Mouse (Mus musculus): ENCODE data around the gene Zfp961. TPM values are rescaled to one million over a fixed set of nuclear protein-coding genes. Genes with fewer than 3 reads are reported as not detected.

Gene Zfp961
- polyA plus RNA-seq, 2 experiments: 8.4 to 9.2 TPM

DNA sequence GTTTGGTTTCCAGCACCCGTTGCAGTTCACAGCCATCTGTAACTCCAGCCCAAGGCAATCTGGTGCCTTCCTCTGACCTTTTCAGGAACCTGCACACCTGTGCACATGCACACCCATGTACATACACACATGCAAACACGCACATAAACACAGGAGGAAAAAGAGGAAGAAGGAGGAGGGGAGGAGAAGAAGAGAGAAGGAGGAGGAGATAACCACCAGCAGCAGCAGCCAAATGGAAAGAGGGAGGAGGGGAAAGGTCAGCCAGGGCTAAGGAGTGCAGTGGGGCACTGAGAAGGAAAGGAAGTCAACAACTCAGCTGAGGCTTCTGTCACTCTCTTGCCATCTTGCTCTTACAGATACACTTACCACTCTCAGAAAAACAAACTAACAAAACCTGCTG, 30.2 kb downstream of the Zfp961 start:
- 14% methylated on average over 2 of the region's 2 CpGs for WGBS (ENCODE audit: insufficient replicate concordance)
- Histone ChIP-seq H3K9me3 (ENCODE audit: control insufficient read depth, low read length) (no peaks in the 10 kb centered on the region), H3K4me3 (ENCODE audit: insufficient read depth in 1 of 2, low read depth in 2 of 2, low read length in 2 of 2) (no peak overlapping the region), H3K27me3 (ENCODE audit: control insufficient read depth, insufficient read depth, low read length) (no peaks in the 10 kb centered on the region), H3K27ac (no peak overlapping the region), H3K36me3 (replicated peaks; ENCODE audit: control insufficient read depth, insufficient read depth, low read depth) (no peaks in the 10 kb centered on the region), H3K4me1 (replicated peaks; ENCODE audit: control insufficient read depth in 2 of 2, insufficient read depth in 2 of 2, low read length in 1 of 2) (peaks cover 0 to 2% of the 10 kb centered on the region in 2 experiments; a peak in 1 of 4 replicates), H3K9ac (replicated peaks) (no peak overlapping the region), H3K4me2 (ENCODE audit: low read depth) (no peak overlapping the region)
- no peak for DNase-seq (ENCODE audit: low read depth in 3 of 3, low spot score in 3 of 3)
- no peak for ATAC-seq (ENCODE audit: insufficient read depth)
- TF ChIP-seq CTCF (IDR thresholded peaks at IDR 0.05; ENCODE audit: low read depth): no peak
- no peak for TF ChIP-seq EP300 (IDR thresholded peaks at IDR 0.05; ENCODE audit: low read depth)

DNA sequence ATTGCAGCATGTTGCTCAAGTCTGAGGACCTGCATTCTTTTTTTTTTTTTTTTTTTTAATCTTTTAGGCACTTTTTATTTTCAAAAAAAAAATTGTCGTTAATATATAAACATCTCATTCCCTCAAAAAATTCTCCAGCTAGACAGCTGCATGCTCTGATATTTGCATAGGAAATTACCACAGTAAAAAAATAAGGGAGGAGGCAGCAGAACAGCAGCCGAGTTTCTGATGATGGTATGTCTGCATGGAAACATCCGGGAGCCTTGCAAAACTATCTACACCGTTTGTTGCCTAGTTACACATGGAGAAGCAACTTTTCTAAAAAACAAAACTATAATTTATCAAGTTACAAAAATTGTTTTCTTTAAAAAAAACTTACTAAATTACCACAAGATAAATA, 30.6 kb downstream of the Zfp961 start:
- TF ChIP-seq CTCF (IDR thresholded peaks at IDR 0.05; ENCODE audit: low read depth) (no peak), EP300 (IDR thresholded peaks at IDR 0.05; ENCODE audit: low read depth) (no peak)
- no peak for ATAC-seq (ENCODE audit: insufficient read depth)
- Histone ChIP-seq H3K4me3 (ENCODE audit: insufficient read depth in 1 of 2, low read depth in 2 of 2, low read length in 2 of 2) (no peak overlapping the region), H3K4me1 (replicated peaks; ENCODE audit: control insufficient read depth in 2 of 2, insufficient read depth in 2 of 2, low read length in 1 of 2) (peaks cover 0 to 2% of the 10 kb centered on the region in 2 experiments; a peak in 1 of 4 replicates), H3K27me3 (ENCODE audit: control insufficient read depth, insufficient read depth, low read length) (no peaks in the 10 kb centered on the region), H3K4me2 (ENCODE audit: low read depth) (no peak overlapping the region), H3K36me3 (replicated peaks; ENCODE audit: control insufficient read depth, insufficient read depth, low read depth) (no peaks in the 10 kb centered on the region), H3K9me3 (ENCODE audit: control insufficient read depth, low read length) (no peaks in the 10 kb centered on the region), H3K27ac (no peak overlapping the region), H3K9ac (replicated peaks) (no peak overlapping the region)
- DNase-seq (ENCODE audit: low read depth in 3 of 3, low spot score in 3 of 3): no peak
- WGBS (ENCODE audit: insufficient replicate concordance): 67% methylated on average over 4 of the region's 4 CpGs

DNA sequence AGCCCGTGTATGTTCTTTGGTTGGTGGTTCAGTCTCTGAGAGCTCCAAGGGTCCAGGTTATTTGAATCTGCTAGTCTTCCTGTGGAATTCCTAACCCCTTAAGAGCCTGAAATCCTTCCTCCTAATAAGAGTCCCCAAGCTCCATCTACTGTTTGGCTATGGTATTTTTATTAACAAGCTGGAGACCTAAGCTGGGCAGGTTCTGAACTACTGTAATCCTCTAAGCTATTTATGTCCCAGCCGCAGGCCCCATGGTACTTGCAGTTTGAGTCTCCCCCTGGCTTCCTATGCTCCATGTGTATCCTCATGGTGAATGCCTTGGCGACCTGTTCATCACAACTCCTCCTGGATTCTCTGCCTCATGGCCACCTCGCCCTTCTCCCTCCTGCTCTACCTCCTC, 33.8 kb downstream of the Zfp961 start:
- ATAC-seq (ENCODE audit: insufficient read depth) (no peak), DNase-seq (ENCODE audit: low read depth in 3 of 3, low spot score in 3 of 3) (no peak)
- WGBS (ENCODE audit: insufficient replicate concordance): 42% methylated on average over 4 of the region's 4 CpGs
- H3K4me2 ChIP-seq (ENCODE audit: low read depth): no peak overlapping the region
- H3K9ac ChIP-seq (replicated peaks): no peak overlapping the region
- H3K4me1 ChIP-seq (replicated peaks; ENCODE audit: control insufficient read depth in 2 of 2, insufficient read depth in 2 of 2, low read length in 1 of 2): peaks cover 0 to 2% of the 10 kb centered on the region in 2 experiments; a peak in 1 of 4 replicates
- TF ChIP-seq EP300 (IDR thresholded peaks at IDR 0.05; ENCODE audit: low read depth) (no peak), CTCF (IDR thresholded peaks at IDR 0.05; ENCODE audit: low read depth) (no peak; the same call in 1 of the 2 replicates)
- H3K27ac ChIP-seq: no peak overlapping the region
- no peak overlapping the region for H3K4me3 ChIP-seq (ENCODE audit: insufficient read depth in 1 of 2, low read depth in 2 of 2, low read length in 2 of 2)
- no peaks in the 10 kb centered on the region for H3K9me3 ChIP-seq (ENCODE audit: control insufficient read depth, low read length)
- H3K36me3 ChIP-seq (replicated peaks; ENCODE audit: control insufficient read depth, insufficient read depth, low read depth): no peaks in the 10 kb centered on the region
- H3K27me3 ChIP-seq (ENCODE audit: control insufficient read depth, insufficient read depth, low read length): no peaks in the 10 kb centered on the region

DNA sequence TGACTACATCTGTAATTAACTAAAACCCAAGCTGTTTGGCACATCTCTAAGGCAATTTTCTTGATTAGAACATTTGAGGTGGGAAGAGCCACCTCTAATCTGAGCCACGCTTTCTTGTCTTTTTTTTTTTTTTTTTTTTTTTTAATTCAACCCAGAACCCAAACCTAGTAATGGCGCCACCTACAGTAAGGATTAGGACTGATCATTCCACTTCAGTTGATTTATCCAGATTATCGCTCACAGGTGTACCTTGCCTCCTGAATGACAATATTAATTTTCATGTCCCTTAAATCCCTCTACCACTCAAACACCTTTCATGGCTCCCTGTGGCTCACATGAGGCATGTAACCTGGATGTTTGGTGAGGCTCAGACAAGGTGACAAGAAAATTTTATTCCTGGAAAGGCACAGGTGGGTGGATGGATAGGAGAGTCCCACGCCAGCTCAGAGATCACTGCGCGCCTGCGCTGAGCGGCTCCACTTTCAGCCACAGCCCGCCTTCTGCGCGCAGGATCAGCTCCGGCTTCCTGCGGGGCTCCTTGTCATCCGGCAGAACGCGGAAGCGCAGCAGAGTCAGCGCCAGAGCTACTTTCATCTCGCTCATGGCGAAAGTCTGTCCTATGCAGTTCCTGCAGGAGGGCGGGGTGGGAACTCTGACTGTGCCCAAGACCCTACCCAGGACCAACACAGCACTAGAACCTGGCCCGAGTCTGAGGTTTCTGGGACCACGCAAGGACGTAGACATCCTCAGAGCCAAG, 37.5 kb downstream of the Zfp961 start:
- Histone ChIP-seq H3K27ac (no peak overlapping the region), H3K4me1 (replicated peaks; ENCODE audit: control insufficient read depth in 2 of 2, insufficient read depth in 2 of 2, low read length in 1 of 2) (no peaks in the 10 kb centered on the region), H3K4me3 (ENCODE audit: insufficient read depth in 1 of 2, low read depth in 2 of 2, low read length in 2 of 2) (peak overlapping the region; percentile 28 to 53), H3K9ac (replicated peaks) (no peak overlapping the region), H3K36me3 (replicated peaks; ENCODE audit: control insufficient read depth, insufficient read depth, low read depth) (no peaks in the 10 kb centered on the region), H3K9me3 (ENCODE audit: control insufficient read depth, low read length) (no peaks in the 10 kb centered on the region), H3K4me2 (ENCODE audit: low read depth) (peak overlapping the region; percentile 44), H3K27me3 (ENCODE audit: control insufficient read depth, insufficient read depth, low read length) (no peaks in the 10 kb centered on the region)
- DNase-seq (ENCODE audit: low read depth in 3 of 3, low spot score in 3 of 3) (no peak), ATAC-seq (ENCODE audit: insufficient read depth) (no peak)
- TF ChIP-seq CTCF (IDR thresholded peaks at IDR 0.05; ENCODE audit: low read depth) (no peak), EP300 (IDR thresholded peaks at IDR 0.05; ENCODE audit: low read depth) (no peak)
- 14% methylated on average over 24 of the region's 24 CpGs for WGBS (ENCODE audit: insufficient replicate concordance)

DNA sequence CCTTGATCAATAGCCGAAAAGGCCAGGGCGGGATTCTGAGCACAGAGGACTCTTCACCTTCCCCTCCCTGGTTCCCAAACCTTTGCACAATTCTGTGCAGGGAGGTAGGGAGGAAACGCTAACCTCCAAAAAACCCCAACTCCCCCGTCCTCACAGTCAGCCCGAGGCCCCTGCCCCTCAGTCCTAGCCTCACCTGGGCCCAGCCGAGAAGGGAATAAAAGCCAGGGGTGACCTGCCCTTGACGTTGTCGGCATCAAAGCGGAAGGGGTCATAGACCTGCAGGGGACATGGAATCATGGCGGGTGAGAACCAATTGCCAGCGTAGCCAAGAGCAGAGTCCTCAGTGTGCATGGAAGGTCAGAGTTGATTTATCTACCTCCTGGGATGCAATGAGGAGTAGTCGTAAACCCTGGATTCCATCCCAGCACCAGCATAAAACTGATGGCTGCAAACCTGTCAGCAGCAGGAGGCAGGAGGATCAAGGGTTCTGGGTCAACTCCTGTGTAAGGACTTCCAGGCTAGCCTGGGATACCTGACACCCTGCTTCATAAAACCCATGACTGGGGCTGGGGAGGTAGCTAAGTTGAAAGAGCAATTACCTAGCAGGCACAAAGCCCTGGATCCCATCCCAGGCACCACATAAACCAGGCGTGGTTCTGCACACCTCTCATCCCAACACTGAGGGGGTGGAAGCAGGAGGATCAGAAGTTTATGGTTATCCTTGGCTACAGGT, 38.2 kb downstream of the Zfp961 start:
- H3K4me3 ChIP-seq (ENCODE audit: insufficient read depth in 1 of 2, low read depth in 2 of 2, low read length in 2 of 2): peak overlapping the region; percentile 28 to 53
- H3K9ac ChIP-seq (replicated peaks): no peak overlapping the region
- no peak for TF ChIP-seq CTCF (IDR thresholded peaks at IDR 0.05; ENCODE audit: low read depth)
- DNase-seq (ENCODE audit: low read depth in 3 of 3, low spot score in 3 of 3): no peak
- 55% methylated on average over 13 of the region's 13 CpGs for WGBS (ENCODE audit: insufficient replicate concordance)
- H3K27me3 ChIP-seq (ENCODE audit: control insufficient read depth, insufficient read depth, low read length): no peaks in the 10 kb centered on the region
- H3K9me3 ChIP-seq (ENCODE audit: control insufficient read depth, low read length): no peaks in the 10 kb centered on the region
- no peaks in the 10 kb centered on the region for H3K36me3 ChIP-seq (replicated peaks; ENCODE audit: control insufficient read depth, insufficient read depth, low read depth)
- H3K27ac ChIP-seq: no peak overlapping the region
- H3K4me2 ChIP-seq (ENCODE audit: low read depth): peak overlapping the region; percentile 44
- H3K4me1 ChIP-seq (replicated peaks; ENCODE audit: control insufficient read depth in 2 of 2, insufficient read depth in 2 of 2, low read length in 1 of 2): no peaks in the 10 kb centered on the region
- no peak for ATAC-seq (ENCODE audit: insufficient read depth)

Measured in liver, embryonic 14.5 days (tissue).